ENCODE assay signal across 9 mouse cellular contexts in the genomic region with DNA sequence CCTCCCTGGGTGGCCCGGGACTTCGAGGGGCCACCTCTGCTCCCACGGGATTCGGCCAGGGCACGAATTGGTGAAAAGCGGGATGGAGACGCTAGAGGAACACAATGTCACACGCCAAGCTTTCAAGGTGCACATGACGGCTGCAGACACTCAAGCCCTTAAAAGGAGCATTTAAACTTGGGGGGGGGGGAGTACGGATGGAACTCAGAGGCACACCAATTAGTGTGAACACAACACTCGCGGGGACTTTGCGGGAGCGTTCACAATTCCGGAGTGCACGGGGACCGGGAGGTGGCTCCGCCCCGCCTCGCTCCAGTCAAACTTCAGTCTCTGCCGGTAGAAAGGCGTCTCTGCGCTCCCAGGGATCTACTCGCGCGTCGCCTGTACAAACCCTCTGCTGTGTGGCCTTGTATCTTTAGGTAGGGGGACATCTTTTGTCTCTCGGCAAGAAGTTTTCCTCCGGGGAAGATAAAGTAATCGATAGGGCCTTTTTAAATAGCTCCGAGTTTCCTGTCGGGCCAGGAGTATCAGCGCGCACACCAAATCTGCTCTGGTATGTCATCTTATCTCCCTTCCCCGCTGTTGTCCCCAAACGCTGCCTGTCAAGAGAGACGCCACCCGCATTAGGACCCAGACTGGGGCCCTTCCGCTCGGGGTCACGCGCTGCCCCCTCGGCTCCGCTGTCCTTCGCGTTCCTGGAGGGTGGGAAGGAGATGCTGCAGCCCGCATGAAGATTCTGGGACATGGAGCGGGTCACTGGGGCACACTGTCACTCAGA. TPM values are rescaled to one million over a fixed set of nuclear protein-coding genes. Genes with fewer than 3 reads are reported as not detected.
DNase-seq lines count a peak whose midpoint lies in the region; ATAC-seq and TF ChIP-seq lines count a peak whose summit lies in the region.
"Had no signal": no experiment of that assay in that cellular context is flagged by ENCODE, and none has a peak within 500 bp of the region (broad histone marks: within the 10 kb centered on the region; RNA-seq: fewer than 3 reads in every experiment).

No protein-coding gene starts in this region.

- no peaks in the 10 kb centered on the region for H3K4me1 ChIP-seq in heart, adult 2 months (ENCODE audit: control insufficient read depth, insufficient read depth, low read length)
- no peaks in the 10 kb centered on the region; the same call in 1 of the 2 replicates for H3K4me1 ChIP-seq in embryonic facial prominence, embryonic 14.5 days (ENCODE audit: control insufficient read depth, insufficient read depth, low read length)
- H3K4me1 ChIP-seq in hindbrain, postnatal 0 days (ENCODE audit: insufficient read depth, low read length), result peaks cover 4% of the 10 kb centered on the region; the same call in 1 of the 2 replicates
- H3K4me1 ChIP-seq in midbrain, embryonic 14.5 days (ENCODE audit: control insufficient read depth, insufficient read depth, low read length), result no peaks in the 10 kb centered on the region

- H3K27me3 ChIP-seq in heart, adult 2 months (ENCODE audit: control insufficient read depth, insufficient read depth, low read length), result peaks cover 8% of the 10 kb centered on the region
- H3K27me3 ChIP-seq in embryonic facial prominence, embryonic 14.5 days (replicated peaks; ENCODE audit: control insufficient read depth, insufficient read depth, low read length), result peaks cover 94% of the 10 kb centered on the region
- peaks cover 79% of the 10 kb centered on the region for H3K27me3 ChIP-seq in hindbrain, postnatal 0 days (ENCODE audit: insufficient read depth, low read length)
- H3K27me3 ChIP-seq in midbrain, embryonic 14.5 days (ENCODE audit: control insufficient read depth, insufficient read depth, low read length), result peaks cover 87% of the 10 kb centered on the region
- H3K27me3 ChIP-seq: CH12.LX had no signal

- TF ChIP-seq POLR2A in heart, adult 2 months (IDR thresholded peaks at IDR 0.05; ENCODE audit: insufficient read depth, low read depth, low read length), result peak; percentile 52; the same call in 1 of the 2 replicates

- TF ChIP-seq CTCF in heart, adult 2 months (IDR thresholded peaks at IDR 0.05), result no peak
- no peak for TF ChIP-seq CTCF in hindbrain, postnatal 0 days (IDR thresholded peaks at IDR 0.05; ENCODE audit: low read depth)

- H3K9ac ChIP-seq in heart, adult 2 months (ENCODE audit: low read depth, low read length), result peak overlapping the region; percentile 58
- H3K9ac ChIP-seq in embryonic facial prominence, embryonic 14.5 days (ENCODE audit: low read depth, low read length), result no peak overlapping the region
- no peak overlapping the region for H3K9ac ChIP-seq in hindbrain, postnatal 0 days (replicated peaks; ENCODE audit: low read length)
- H3K9ac ChIP-seq in midbrain, embryonic 14.5 days (replicated peaks; ENCODE audit: low read length), result no peak overlapping the region

- no peaks in the 10 kb centered on the region for H3K79me2 ChIP-seq in heart, adult 2 months (replicated peaks; ENCODE audit: control insufficient read depth, insufficient read depth, low read length)

- H3K9me3 ChIP-seq in embryonic facial prominence, embryonic 14.5 days (ENCODE audit: control insufficient read depth, low read length), result no peaks in the 10 kb centered on the region
- H3K9me3 ChIP-seq in hindbrain, postnatal 0 days (ENCODE audit: low read length), result no peaks in the 10 kb centered on the region
- no peaks in the 10 kb centered on the region for H3K9me3 ChIP-seq in midbrain, embryonic 14.5 days (ENCODE audit: control insufficient read depth, low read length)

- no peaks in the 10 kb centered on the region for H3K36me3 ChIP-seq in heart, adult 2 months (ENCODE audit: control insufficient read depth, insufficient read depth, low read length)
- H3K36me3 ChIP-seq in embryonic facial prominence, embryonic 14.5 days (ENCODE audit: control insufficient read depth, insufficient read depth, low read length), result no peaks in the 10 kb centered on the region
- no peaks in the 10 kb centered on the region for H3K36me3 ChIP-seq in hindbrain, postnatal 0 days (ENCODE audit: insufficient read depth, low read length)
- no peaks in the 10 kb centered on the region for H3K36me3 ChIP-seq in midbrain, embryonic 14.5 days (ENCODE audit: control insufficient read depth, insufficient read depth, low read length)

- 2% methylated on average over 48 of the region's 48 CpGs for WGBS in heart, adult 2 months
- under 1% methylated on average over 41 of the region's 48 CpGs for WGBS in embryonic facial prominence, embryonic 14.5 days
- WGBS in hindbrain, postnatal 0 days, result under 1% methylated on average over 48 of the region's 48 CpGs
- WGBS in midbrain, embryonic 14.5 days, result under 1% methylated on average over 47 of the region's 48 CpGs

- TF ChIP-seq EP300 in heart, adult 2 months (IDR thresholded peaks at IDR 0.05; ENCODE audit: insufficient read depth, low read depth, low read length), result peak; percentile 30; the same call in 1 of the 2 replicates

- peak overlapping the region; percentile 51 for H3K4me3 ChIP-seq in heart, adult 2 months
- peak overlapping the region; percentile 27 for H3K4me3 ChIP-seq in embryonic facial prominence, embryonic 14.5 days (ENCODE audit: low read depth, low read length)
- peak overlapping the region; percentile 11; the same call in 1 of the 2 replicates for H3K4me3 ChIP-seq in hindbrain, postnatal 0 days (ENCODE audit: low read length)
- H3K4me3 ChIP-seq in midbrain, embryonic 14.5 days (replicated peaks; ENCODE audit: low read depth, low read length), result no peak overlapping the region

- intact Hi-C loops in heart, adult 2 months (cut with DNase I), result loop anchor here (2.0 kb wide), 1 partner anchor 34 kb away; no protein-coding TSS in a partner anchor
- intact Hi-C loops in heart, postnatal 25 days (cut with DNase I), result no loop called here

- ATAC-seq in embryonic facial prominence, embryonic 14.5 days (ENCODE audit: low read depth), result no peak
- no peak for ATAC-seq in hindbrain, postnatal 0 days
- no peak for ATAC-seq in midbrain, embryonic 14.5 days (ENCODE audit: low FRiP score, low TSS enrichment)

- H3K4me2 ChIP-seq in embryonic facial prominence, embryonic 14.5 days (ENCODE audit: low read depth, low read length), result peak overlapping the region; percentile 46
- H3K4me2 ChIP-seq in hindbrain, postnatal 0 days (ENCODE audit: low read depth, low read length), result peak overlapping the region; percentile 34; the same call in 1 of the 2 replicates
- peak overlapping the region; percentile 30 for H3K4me2 ChIP-seq in midbrain, embryonic 14.5 days (ENCODE audit: low read length)

- peak; percentile 62 to 65 for DNase-seq in heart, adult 2 months
- DNase-seq in heart, postnatal 25 days (ENCODE audit: low spot score), result no peak
- no peak for DNase-seq in embryonic facial prominence, embryonic 14.5 days (ENCODE audit: low spot score)
- no peak for DNase-seq in hindbrain, postnatal 0 days (ENCODE audit: low spot score)
- DNase-seq in midbrain, embryonic 14.5 days, result peak; percentile 34
- DNase-seq in right cerebral cortex, postnatal 10 days (ENCODE audit: low spot score in 2 of 2), result no peak
- DNase-seq in spleen, postnatal 4 days (ENCODE audit: low spot score in 2 of 2), result no peak
- no peak for DNase-seq in ovary, adult 18-20 months (ENCODE audit: low spot score)

- peak overlapping the region; percentile 91 for H3K27ac ChIP-seq in heart, adult 2 months
- no peak overlapping the region for H3K27ac ChIP-seq in embryonic facial prominence, embryonic 14.5 days (replicated peaks; ENCODE audit: low read depth, low read length)
- no peak overlapping the region for H3K27ac ChIP-seq in hindbrain, postnatal 0 days
- H3K27ac ChIP-seq in midbrain, embryonic 14.5 days (replicated peaks; ENCODE audit: low read depth, low read length), result no peak overlapping the region

RNA-seq across cellular contexts. Expression of a gene that starts 5.7 kb away (rescaled TPM):
- total RNA-seq in heart, adult 2 months (2021), result 10 to 100 TPM; 87.1 to 96.3 TPM
- polyA plus RNA-seq in heart, adult 2 months (2012; rRNA removed), result 72.6 and 104 TPM in 2 replicates
- total RNA-seq in heart, postnatal 25 days (2021), result 10 to 100 TPM; 79.5 to 91.8 TPM
- 7.4 and 7.9 TPM in 2 replicates for polyA plus RNA-seq in embryonic facial prominence, embryonic 14.5 days (2014; fragmentation: Nextera tagmentation; extraction: Ambion mirVana)
- total RNA-seq in hindbrain, postnatal 0 days (2014; rRNA removed), result not detected in 2 replicates
- polyA plus RNA-seq in hindbrain, postnatal 0 days (2015; fragmentation: Nextera tagmentation; extraction: Ambion mirVana), result not detected in 2 replicates
- not detected in 2 replicates for polyA plus RNA-seq in midbrain, embryonic 14.5 days (2014; fragmentation: Nextera tagmentation; extraction: Ambion mirVana)
- total RNA-seq: CH12.LX had no signal

Comparison
In these comparisons a context has a peak if more than half of its experiments do, and no peak if none do; other contexts are left out.
1. DNase-seq: peak in heart, adult 2 months (2 of 2) and midbrain, embryonic 14.5 days (single experiment); none in heart, postnatal 25 days (single experiment), embryonic facial prominence, embryonic 14.5 days (single experiment), hindbrain, postnatal 0 days (single experiment), right cerebral cortex, postnatal 10 days (0 of 2), spleen, postnatal 4 days (0 of 2) and ovary, adult 18-20 months (single experiment).
2. Peak in every context shown above with its lines, with median percentiles within 50 percentile points of each other: H3K4me2 ChIP-seq.